Mouse (Mus musculus): Measurements from ENCODE around the gene Mettl25. TPM values are rescaled to one million over a fixed set of nuclear protein-coding genes. Genes with fewer than 3 reads are reported as not detected.

Gene Mettl25
- total RNA-seq, 1 experiment: 14.2 TPM

DNA sequence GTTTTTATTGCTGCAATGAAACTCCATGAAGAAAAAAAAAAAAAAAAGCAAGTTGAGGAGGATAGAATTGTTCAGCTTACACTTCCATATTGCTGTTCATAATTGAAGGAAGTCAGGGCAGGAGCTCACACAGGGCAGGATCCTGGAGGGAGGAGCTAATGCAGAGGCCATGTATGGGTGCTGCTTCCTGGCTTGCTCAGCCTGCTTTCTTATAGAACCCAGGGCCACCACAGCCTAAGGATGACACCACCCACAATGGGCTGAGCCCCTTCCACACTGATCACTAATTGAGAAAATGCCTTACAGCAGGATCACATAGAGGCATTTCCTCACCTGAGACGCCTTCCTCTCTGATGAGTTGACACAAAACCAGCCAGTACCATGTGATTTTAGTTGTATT is 95.2 kb downstream of the Mettl25 start:
- Histone ChIP-seq H3K27ac (ENCODE audit: insufficient read depth, low read depth, low read length, poor library complexity, severe bottlenecking) (no peak overlapping the region), H3K4me3 (ENCODE audit: insufficient read depth in 1 of 2, low read depth in 1 of 2, low read length in 2 of 2, poor library complexity in 1 of 2, severe bottlenecking in 1 of 2) (no peak overlapping the region), H3K4me1 (ENCODE audit: control insufficient read depth in 2 of 2, insufficient read depth in 2 of 2, low read length in 2 of 2, poor library complexity in 1 of 2) (no peaks in the 10 kb centered on the region), H3K9me3 (ENCODE audit: control insufficient read depth, insufficient read depth, low read depth, low read length) (no peaks in the 10 kb centered on the region), H3K36me3 (ENCODE audit: control insufficient read depth, insufficient read depth, low read length, poor library complexity, severe bottlenecking) (no peaks in the 10 kb centered on the region), H3K9ac (ENCODE audit: insufficient read depth, low read depth, low read length, poor library complexity, severe bottlenecking) (no peak overlapping the region)
- no peak for DNase-seq (ENCODE audit: low read depth, low spot score)
- in situ Hi-C loops (cut with MboI; ENCODE audit: low sequenced_read_pairs in 2 of 2, unreplicated experiment in 2 of 2): no loop called here
- TF ChIP-seq ZC3H11A (IDR thresholded peaks at IDR 0.05; ENCODE audit: borderline replicate concordance, low read depth, low read length): no peak
- no peak for TF ChIP-seq HCFC1 (IDR thresholded peaks at IDR 0.05; ENCODE audit: borderline replicate concordance, insufficient read depth, low read length)
- no peak for TF ChIP-seq CHD2 (IDR thresholded peaks at IDR 0.05; ENCODE audit: low read depth, low read length)
- TF ChIP-seq ZNF384 (IDR thresholded peaks at IDR 0.05; ENCODE audit: low read depth, low read length): no peak
- TF ChIP-seq MAFK (IDR thresholded peaks at IDR 0.05; ENCODE audit: insufficient read depth, low read depth, low read length): no peak

DNA sequence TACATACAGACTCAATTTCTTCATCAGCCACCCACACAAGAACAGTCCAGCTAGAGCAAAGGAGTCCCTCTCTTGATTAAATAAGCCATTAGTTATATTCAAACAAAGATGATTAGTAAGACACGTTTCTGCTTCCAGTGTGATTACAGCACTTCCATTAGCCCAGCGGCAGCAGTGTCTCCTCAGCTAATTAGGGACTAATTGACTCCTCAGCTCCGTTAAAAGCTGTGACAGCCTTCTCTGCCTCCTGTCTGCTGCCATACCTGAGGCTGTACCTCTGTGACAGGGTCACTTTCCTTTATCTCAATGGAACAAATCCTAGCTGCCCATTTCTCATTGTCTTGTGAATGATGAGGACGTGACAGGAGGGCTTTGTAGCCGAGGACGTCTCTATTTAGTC is 99.4 kb downstream of the Mettl25 start:
- H3K4me3 ChIP-seq (ENCODE audit: insufficient read depth in 1 of 2, low read depth in 1 of 2, low read length in 2 of 2, poor library complexity in 1 of 2, severe bottlenecking in 1 of 2): no peak overlapping the region
- TF ChIP-seq MAFK (IDR thresholded peaks at IDR 0.05; ENCODE audit: insufficient read depth, low read depth, low read length): no peak
- TF ChIP-seq CHD2 (IDR thresholded peaks at IDR 0.05; ENCODE audit: low read depth, low read length): no peak
- TF ChIP-seq ZC3H11A (IDR thresholded peaks at IDR 0.05; ENCODE audit: borderline replicate concordance, low read depth, low read length): no peak
- TF ChIP-seq HCFC1 (IDR thresholded peaks at IDR 0.05; ENCODE audit: borderline replicate concordance, insufficient read depth, low read length): no peak
- TF ChIP-seq ZNF384 (IDR thresholded peaks at IDR 0.05; ENCODE audit: low read depth, low read length): no peak
- in situ Hi-C loops (cut with MboI; ENCODE audit: low sequenced_read_pairs in 2 of 2, unreplicated experiment in 2 of 2): no loop called here

DNA sequence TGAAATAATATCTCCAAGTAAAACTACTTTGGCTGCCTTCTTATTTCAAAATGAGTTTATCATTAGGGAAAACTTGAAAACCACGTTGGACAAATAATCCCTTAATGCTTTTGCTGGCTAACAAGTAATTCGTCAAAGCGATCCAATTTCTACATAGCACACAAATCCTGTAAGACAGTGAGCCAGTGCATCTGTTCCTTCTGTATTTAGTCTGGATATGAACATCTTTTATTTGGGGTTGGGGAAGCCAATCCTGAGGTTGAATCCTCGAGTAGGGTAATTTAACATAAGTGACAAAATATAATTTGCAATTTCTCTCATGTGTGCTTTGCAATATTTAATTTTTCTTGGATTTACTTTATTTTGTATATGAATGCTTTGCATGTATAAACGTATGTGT is 102.2 kb downstream of the Mettl25 start:
- H3K4me1 ChIP-seq (ENCODE audit: control insufficient read depth in 2 of 2, insufficient read depth in 2 of 2, low read length in 2 of 2, poor library complexity in 1 of 2): no peaks in the 10 kb centered on the region
- H3K9me3 ChIP-seq (ENCODE audit: control insufficient read depth, insufficient read depth, low read depth, low read length): no peaks in the 10 kb centered on the region
- in situ Hi-C loops (cut with MboI; ENCODE audit: low sequenced_read_pairs in 2 of 2, unreplicated experiment in 2 of 2): no loop called here
- no peak for TF ChIP-seq ZNF384 (IDR thresholded peaks at IDR 0.05; ENCODE audit: low read depth, low read length)
- no peak for TF ChIP-seq ZC3H11A (IDR thresholded peaks at IDR 0.05; ENCODE audit: borderline replicate concordance, low read depth, low read length)
- TF ChIP-seq CHD2 (IDR thresholded peaks at IDR 0.05; ENCODE audit: low read depth, low read length): no peak
- no peak for TF ChIP-seq MAFK (IDR thresholded peaks at IDR 0.05; ENCODE audit: insufficient read depth, low read depth, low read length)
- no peak for TF ChIP-seq HCFC1 (IDR thresholded peaks at IDR 0.05; ENCODE audit: borderline replicate concordance, insufficient read depth, low read length)
- no peak overlapping the region for H3K4me3 ChIP-seq (ENCODE audit: insufficient read depth in 1 of 2, low read depth in 1 of 2, low read length in 2 of 2, poor library complexity in 1 of 2, severe bottlenecking in 1 of 2)
- H3K27ac ChIP-seq (ENCODE audit: insufficient read depth, low read depth, low read length, poor library complexity, severe bottlenecking): no peak overlapping the region
- no peak overlapping the region for H3K9ac ChIP-seq (ENCODE audit: insufficient read depth, low read depth, low read length, poor library complexity, severe bottlenecking)
- H3K36me3 ChIP-seq (ENCODE audit: control insufficient read depth, insufficient read depth, low read length, poor library complexity, severe bottlenecking): no peaks in the 10 kb centered on the region
- no peak for DNase-seq (ENCODE audit: low read depth, low spot score)

More for the DNA sequence above, 99.4 kb downstream of the Mettl25 start:
- no peaks in the 10 kb centered on the region for H3K4me1 ChIP-seq (ENCODE audit: control insufficient read depth in 2 of 2, insufficient read depth in 2 of 2, low read length in 2 of 2, poor library complexity in 1 of 2)
- no peaks in the 10 kb centered on the region for H3K36me3 ChIP-seq (ENCODE audit: control insufficient read depth, insufficient read depth, low read length, poor library complexity, severe bottlenecking)
- H3K9ac ChIP-seq (ENCODE audit: insufficient read depth, low read depth, low read length, poor library complexity, severe bottlenecking): no peak overlapping the region
- no peaks in the 10 kb centered on the region for H3K9me3 ChIP-seq (ENCODE audit: control insufficient read depth, insufficient read depth, low read depth, low read length)
- no peak for DNase-seq (ENCODE audit: low read depth, low spot score)
- H3K27ac ChIP-seq (ENCODE audit: insufficient read depth, low read depth, low read length, poor library complexity, severe bottlenecking): no peak overlapping the region

DNA sequence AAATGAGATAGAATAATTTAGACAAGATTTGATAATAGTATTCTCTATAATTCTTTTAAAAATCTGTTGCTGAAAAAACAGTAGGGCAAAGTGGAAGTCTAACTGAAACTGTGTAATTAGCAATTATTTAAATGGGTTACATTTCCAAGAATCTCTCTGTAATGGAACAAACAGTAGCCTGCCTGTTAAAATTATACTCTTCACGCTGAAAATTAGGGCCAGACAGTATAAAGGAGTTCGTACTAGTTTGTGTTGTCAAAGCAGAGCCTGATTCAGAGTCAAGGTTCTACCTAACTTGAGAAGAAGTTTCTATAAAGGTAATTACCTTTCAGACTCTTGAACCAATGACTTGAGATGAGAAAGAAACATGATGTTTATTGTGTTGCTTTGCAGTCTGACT is 113.4 kb downstream of the Mettl25 start:
- no peaks in the 10 kb centered on the region for H3K36me3 ChIP-seq (ENCODE audit: control insufficient read depth, insufficient read depth, low read length, poor library complexity, severe bottlenecking)
- no peaks in the 10 kb centered on the region for H3K9me3 ChIP-seq (ENCODE audit: control insufficient read depth, insufficient read depth, low read depth, low read length)
- H3K4me1 ChIP-seq (ENCODE audit: control insufficient read depth in 2 of 2, insufficient read depth in 2 of 2, low read length in 2 of 2, poor library complexity in 1 of 2): no peaks in the 10 kb centered on the region
- in situ Hi-C loops (cut with MboI; ENCODE audit: low sequenced_read_pairs in 2 of 2, unreplicated experiment in 2 of 2): no loop called here
- no peak for DNase-seq (ENCODE audit: low read depth, low spot score)
- no peak for TF ChIP-seq ZNF384 (IDR thresholded peaks at IDR 0.05; ENCODE audit: low read depth, low read length)
- TF ChIP-seq CHD2 (IDR thresholded peaks at IDR 0.05; ENCODE audit: low read depth, low read length): no peak
- TF ChIP-seq HCFC1 (IDR thresholded peaks at IDR 0.05; ENCODE audit: borderline replicate concordance, insufficient read depth, low read length): no peak
- no peak for TF ChIP-seq ZC3H11A (IDR thresholded peaks at IDR 0.05; ENCODE audit: borderline replicate concordance, low read depth, low read length)
- TF ChIP-seq MAFK (IDR thresholded peaks at IDR 0.05; ENCODE audit: insufficient read depth, low read depth, low read length): no peak
- no peak overlapping the region for H3K27ac ChIP-seq (ENCODE audit: insufficient read depth, low read depth, low read length, poor library complexity, severe bottlenecking)
- no peak overlapping the region for H3K9ac ChIP-seq (ENCODE audit: insufficient read depth, low read depth, low read length, poor library complexity, severe bottlenecking)
- no peak overlapping the region for H3K4me3 ChIP-seq (ENCODE audit: insufficient read depth in 1 of 2, low read depth in 1 of 2, low read length in 2 of 2, poor library complexity in 1 of 2, severe bottlenecking in 1 of 2)

DNA sequence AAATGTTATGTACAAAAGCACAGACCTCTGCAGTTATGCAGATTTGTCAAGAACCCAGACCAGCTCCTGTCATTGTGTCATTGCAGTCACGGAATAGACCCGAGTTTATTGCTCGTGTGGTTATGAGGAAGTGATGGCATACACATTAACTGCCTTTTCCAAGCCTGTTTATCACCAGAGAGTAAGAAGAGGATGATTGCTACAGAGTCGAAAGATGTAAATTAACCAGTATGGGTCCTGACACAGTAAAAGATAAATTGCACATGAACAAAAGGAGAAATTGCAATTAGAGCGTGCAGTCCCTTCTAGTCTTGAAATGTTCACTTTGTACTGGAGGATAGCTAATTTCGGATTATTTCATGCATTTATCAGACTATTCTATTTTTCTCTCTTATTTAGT is 113.8 kb downstream of the Mettl25 start:
- H3K9ac ChIP-seq (ENCODE audit: insufficient read depth, low read depth, low read length, poor library complexity, severe bottlenecking): no peak overlapping the region
- no peak overlapping the region for H3K27ac ChIP-seq (ENCODE audit: insufficient read depth, low read depth, low read length, poor library complexity, severe bottlenecking)
- in situ Hi-C loops (cut with MboI; ENCODE audit: low sequenced_read_pairs in 2 of 2, unreplicated experiment in 2 of 2): no loop called here
- H3K4me1 ChIP-seq (ENCODE audit: control insufficient read depth in 2 of 2, insufficient read depth in 2 of 2, low read length in 2 of 2, poor library complexity in 1 of 2): no peaks in the 10 kb centered on the region
- DNase-seq (ENCODE audit: low read depth, low spot score): no peak
- H3K36me3 ChIP-seq (ENCODE audit: control insufficient read depth, insufficient read depth, low read length, poor library complexity, severe bottlenecking): no peaks in the 10 kb centered on the region
- H3K9me3 ChIP-seq (ENCODE audit: control insufficient read depth, insufficient read depth, low read depth, low read length): no peaks in the 10 kb centered on the region
- TF ChIP-seq ZNF384 (IDR thresholded peaks at IDR 0.05; ENCODE audit: low read depth, low read length) (no peak), MAFK (IDR thresholded peaks at IDR 0.05; ENCODE audit: insufficient read depth, low read depth, low read length) (no peak), ZC3H11A (IDR thresholded peaks at IDR 0.05; ENCODE audit: borderline replicate concordance, low read depth, low read length) (no peak)
- no peak overlapping the region for H3K4me3 ChIP-seq (ENCODE audit: insufficient read depth in 1 of 2, low read depth in 1 of 2, low read length in 2 of 2, poor library complexity in 1 of 2, severe bottlenecking in 1 of 2)

Measured in ES-E14 (cell line).